Mouse (Mus musculus) forebrain, embryonic 16.5 days (tissue): ENCODE results near the gene Ank3. TPM values are rescaled to one million over a fixed set of nuclear protein-coding genes. Genes with fewer than 3 reads are reported as not detected.

Experiments
- ATAC-seq: fragments of 200-750 bp; cut with Nextera tagmentation; 2 replicates; pipeline ENCODE4 v1.8.0; 2017; ENCODE audit warnings: mild to moderate bottlenecking, moderate library complexity
- H3K27ac ChIP-seq: fragments of 300-500 bp; sonication (generic); 2 replicates; pipeline ENCODE4 v1.5.1; 2014; ENCODE audit warnings: low read length, control low read depth
- H3K27me3 ChIP-seq: fragments of 300-500 bp; sonication (generic); replicated peaks from 2 replicates; pipeline ENCODE4 v1.6.1; 2014; ENCODE audit warnings: low read length; ENCODE audit not compliant: control insufficient read depth, insufficient read depth
- H3K36me3 ChIP-seq: fragments of 300-500 bp; sonication (generic); 2 replicates; pipeline ENCODE4 v1.6.1; 2014; ENCODE audit not compliant: control insufficient read depth, insufficient read depth
- H3K4me1 ChIP-seq: fragments of 300-500 bp; sonication (generic); replicated peaks from 2 replicates; pipeline ENCODE4 v1.6.1; 2014; ENCODE audit warnings: low read length; ENCODE audit not compliant: control insufficient read depth, insufficient read depth
- H3K4me2 ChIP-seq: fragments of 300-500 bp; sonication (generic); 2 replicates; pipeline ENCODE4 v1.6.1; 2014; ENCODE audit warnings: mild to moderate bottlenecking, low read length, control low read depth
- H3K4me3 ChIP-seq: fragments of 300-500 bp; sonication (generic); replicated peaks from 2 replicates; pipeline ENCODE4 v1.5.1; 2014; ENCODE audit warnings: mild to moderate bottlenecking, low read length, control low read depth
- H3K9ac ChIP-seq: fragments of 300-500 bp; sonication (generic); replicated peaks from 2 replicates; pipeline ENCODE4 v1.6.1; 2014; ENCODE audit warnings: low read depth, low read length, control low read depth
- H3K9me3 ChIP-seq: fragments of 300-500 bp; sonication (generic); 2 replicates; pipeline ENCODE4 v1.6.1; 2016; ENCODE audit warnings: low read length; ENCODE audit not compliant: control insufficient read depth
- WGBS: fragments of 180-500 bp; shearing (Covaris S2); extraction: QIAGEN DNeasy Blood & Tissue Kit; methylation state at CpG from one replicate; pipeline ENCODE4 v1.1.7; 2014; 5-methylcytosine and 5-hydroxymethylcytosine counted together
- polyA plus RNA-seq: library from polyadenylated mRNA; unstranded; fragments of >200 nt; fragmentation: Nextera tagmentation; extraction: Ambion mirVana; gene quantifications from 2 replicates; pipeline ENCODE4 v1.2.1, GENCODE M21; 2015

The Ank3 gene
- polyA plus RNA-seq, 1 experiment from 2014 or later = 102 TPM

DNA sequence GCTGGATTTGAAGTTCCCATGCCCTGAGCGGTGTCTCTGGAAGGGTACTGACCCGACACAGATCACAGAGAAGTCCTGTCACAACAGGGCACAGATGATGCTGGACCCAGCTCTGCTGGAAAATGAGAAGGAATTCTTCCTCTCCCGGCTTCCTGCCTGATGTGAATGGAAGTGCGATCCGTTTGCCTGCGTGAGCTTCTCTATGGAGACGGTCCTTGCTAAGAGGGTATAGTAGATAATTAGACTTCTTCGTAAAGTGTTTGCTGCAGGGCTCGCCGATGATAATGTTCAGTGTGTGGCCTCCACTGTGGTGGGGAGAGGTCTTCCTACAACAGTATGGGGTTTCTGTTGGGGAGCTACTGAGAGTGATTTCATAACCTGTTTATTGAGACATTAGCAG, 388.8 kb downstream of the Ank3 start:
- Histone ChIP-seq H3K36me3 (no peaks in the 10 kb centered on the region), H3K4me1 (peaks cover 13% of the 10 kb centered on the region), H3K27ac (no peak overlapping the region), H3K9me3 (no peaks in the 10 kb centered on the region), H3K9ac (no peak overlapping the region), H3K27me3 (no peaks in the 10 kb centered on the region), H3K4me2 (peak overlapping the region; percentile 4; the same call in 1 of the 2 replicates), H3K4me3 (no peak overlapping the region)
- ATAC-seq = no peak
- WGBS = 26% methylated on average over 10 of the region's 10 CpGs

DNA sequence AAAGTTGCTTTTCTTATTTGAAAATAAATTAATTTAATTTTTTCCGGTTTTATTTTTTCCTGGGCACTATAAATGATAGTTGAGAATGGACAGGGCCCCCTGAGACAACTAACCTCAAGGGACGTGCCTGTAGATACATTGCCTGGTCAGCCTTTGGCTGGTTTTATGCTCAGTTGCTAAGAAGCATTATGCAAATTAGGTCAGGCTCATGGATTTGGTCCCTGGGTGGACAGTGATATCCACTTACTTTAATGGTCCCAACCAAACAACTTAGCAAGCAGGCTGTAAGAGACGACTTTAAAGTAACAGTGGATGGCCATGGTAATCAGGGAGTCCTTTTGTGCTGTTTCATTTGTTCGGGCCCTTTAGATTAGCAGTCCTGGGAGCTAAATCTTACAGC, 392.0 kb downstream of the Ank3 start:
- Histone ChIP-seq H3K9me3 (no peaks in the 10 kb centered on the region), H3K27ac (no peak overlapping the region), H3K4me3 (no peak overlapping the region), H3K36me3 (no peaks in the 10 kb centered on the region), H3K4me2 (no peak overlapping the region), H3K4me1 (peaks cover 14% of the 10 kb centered on the region), H3K27me3 (no peaks in the 10 kb centered on the region), H3K9ac (no peak overlapping the region)
- WGBS = 68% methylated on average over 4 of the region's 4 CpGs
- ATAC-seq = no peak

DNA sequence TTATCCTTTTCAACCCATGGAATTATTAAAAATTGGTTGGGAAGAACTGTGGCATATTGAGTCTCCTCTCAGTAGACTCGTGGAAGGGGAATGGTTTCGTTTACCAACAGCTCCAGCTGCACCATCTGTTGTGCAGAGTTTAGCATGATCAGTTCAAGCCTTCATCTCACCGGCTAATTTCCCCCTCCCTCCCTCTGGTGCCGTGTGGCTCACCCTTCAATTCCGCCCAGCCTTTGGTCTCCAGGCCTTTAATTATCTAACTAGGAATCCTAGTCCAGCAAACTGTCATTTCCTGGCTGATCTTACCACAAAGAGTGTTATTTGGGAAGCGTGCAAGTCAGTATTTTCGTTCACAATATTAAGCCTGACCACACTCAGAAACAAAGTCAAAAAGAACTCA, 393.4 kb downstream of the Ank3 start:
- WGBS = 34% methylated on average over 7 of the region's 7 CpGs
- H3K27ac ChIP-seq = no peak overlapping the region
- H3K9me3 ChIP-seq = no peaks in the 10 kb centered on the region
- H3K27me3 ChIP-seq = no peaks in the 10 kb centered on the region
- no peak overlapping the region for H3K4me3 ChIP-seq
- H3K4me2 ChIP-seq = no peak overlapping the region
- H3K4me1 ChIP-seq = peaks cover 24% of the 10 kb centered on the region
- H3K9ac ChIP-seq = no peak overlapping the region
- ATAC-seq = peak; percentile 7; the same call in 1 of the 2 replicates
- H3K36me3 ChIP-seq = no peaks in the 10 kb centered on the region

DNA sequence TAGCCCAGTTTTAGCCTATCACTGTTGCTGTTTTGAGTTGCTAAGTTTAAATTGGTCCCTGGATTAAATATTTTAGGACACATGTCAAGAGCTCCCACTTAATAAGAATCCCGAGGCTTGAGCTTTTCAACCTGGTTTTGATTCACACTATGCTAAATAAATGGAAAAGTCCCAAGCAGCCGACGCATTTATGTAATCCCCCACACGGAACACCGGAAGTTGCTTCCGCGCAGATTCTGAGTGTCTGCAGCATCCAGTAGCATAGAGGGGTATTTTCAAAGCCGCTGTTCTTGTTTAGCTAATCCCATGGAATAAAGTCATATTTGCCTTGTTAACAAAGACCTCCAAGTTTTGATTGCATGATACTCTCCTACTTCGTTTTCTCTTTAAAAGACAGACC, 393.8 kb downstream of the Ank3 start:
- Histone ChIP-seq H3K9ac (no peak overlapping the region), H3K4me1 (peaks cover 21% of the 10 kb centered on the region), H3K4me3 (no peak overlapping the region), H3K27ac (no peak overlapping the region), H3K4me2 (no peak overlapping the region), H3K36me3 (no peaks in the 10 kb centered on the region), H3K27me3 (no peaks in the 10 kb centered on the region), H3K9me3 (no peaks in the 10 kb centered on the region)
- 72% methylated on average over 9 of the region's 9 CpGs for WGBS
- ATAC-seq = no peak

DNA sequence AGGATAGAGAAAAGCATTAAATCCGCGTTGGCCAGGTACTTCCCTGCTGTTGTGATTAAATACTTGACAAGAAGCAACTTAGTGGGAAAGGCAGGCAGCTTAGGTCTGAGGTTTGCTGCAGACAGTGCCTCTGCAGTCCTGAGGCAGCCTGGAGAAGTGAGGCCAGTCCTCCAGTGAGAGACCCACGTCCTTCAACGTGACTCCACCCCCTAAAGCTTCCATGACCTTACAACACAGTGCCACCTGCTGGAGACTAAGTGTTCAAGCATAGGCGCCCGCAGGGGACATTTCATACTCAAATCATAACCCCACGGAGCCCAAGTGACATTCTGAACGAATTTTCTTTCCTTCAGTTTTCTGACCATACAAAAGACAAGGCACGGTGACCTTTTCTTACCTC, 394.5 kb downstream of the Ank3 start:
- Histone ChIP-seq H3K4me2 (no peak overlapping the region), H3K9me3 (no peaks in the 10 kb centered on the region), H3K4me1 (peaks cover 17% of the 10 kb centered on the region), H3K36me3 (no peaks in the 10 kb centered on the region), H3K9ac (no peak overlapping the region), H3K27me3 (no peaks in the 10 kb centered on the region), H3K4me3 (no peak overlapping the region), H3K27ac (no peak overlapping the region)
- ATAC-seq = no peak
- 32% methylated on average over 9 of the region's 9 CpGs for WGBS

DNA sequence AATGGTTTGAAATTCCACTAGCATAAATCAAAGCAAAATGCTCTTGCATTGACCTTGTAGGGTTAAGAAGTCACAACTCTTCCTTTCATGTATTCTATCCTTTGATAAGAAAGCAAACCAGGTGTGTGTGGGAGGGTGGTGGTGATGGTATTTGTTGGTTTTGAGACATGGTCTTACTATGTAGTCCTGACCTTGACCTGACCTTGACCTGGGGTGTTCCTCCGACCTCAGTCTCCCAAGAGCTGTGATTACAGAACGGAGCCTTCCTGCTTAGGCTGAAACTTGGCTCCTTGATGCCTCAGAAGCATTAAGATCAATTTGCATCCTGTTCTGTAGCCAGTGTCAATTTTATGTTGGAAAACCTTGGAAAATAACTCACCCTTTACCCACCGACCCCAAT, 397.1 kb downstream of the Ank3 start:
- WGBS = 92% methylated on average over 3 of the region's 3 CpGs
- Histone ChIP-seq H3K4me2 (no peak overlapping the region), H3K27ac (no peak overlapping the region), H3K27me3 (no peaks in the 10 kb centered on the region), H3K4me1 (peaks cover 17% of the 10 kb centered on the region), H3K4me3 (no peak overlapping the region), H3K9ac (no peak overlapping the region; the same call in 1 of the 2 replicates), H3K9me3 (no peaks in the 10 kb centered on the region), H3K36me3 (no peaks in the 10 kb centered on the region)
- ATAC-seq = no peak

DNA sequence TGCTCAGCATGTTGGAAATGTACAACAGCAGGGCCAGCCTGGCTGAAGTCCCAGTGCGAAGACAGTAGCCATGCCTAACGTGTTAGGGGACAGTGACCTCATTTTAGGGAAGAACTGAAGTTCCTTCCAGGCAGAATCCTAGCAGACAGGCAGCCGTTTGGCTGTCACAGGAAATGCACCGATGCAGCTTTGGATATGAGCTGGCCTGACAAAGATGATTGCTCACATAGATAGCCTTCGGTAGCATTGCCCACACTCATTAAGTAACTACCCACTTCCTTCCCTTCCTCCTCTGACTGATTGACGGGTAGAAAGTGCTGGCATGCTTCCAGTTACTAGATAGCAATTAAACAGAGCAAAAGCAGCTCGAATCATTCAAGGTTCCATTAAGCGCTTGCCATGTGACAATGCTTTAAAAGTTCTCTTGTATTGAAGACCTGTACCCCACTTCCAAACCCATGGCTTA, 397.9 kb downstream of the Ank3 start:
- H3K27ac ChIP-seq = peak overlapping the region; percentile 27
- no peak overlapping the region for H3K4me2 ChIP-seq
- no peaks in the 10 kb centered on the region for H3K36me3 ChIP-seq
- no peak overlapping the region for H3K9ac ChIP-seq
- 0 out of 2 replicates have a peak, but pooled peaks have one; percentile 34 for ATAC-seq
- WGBS = 35% methylated on average over 8 of the region's 8 CpGs
- no peak overlapping the region for H3K4me3 ChIP-seq
- no peaks in the 10 kb centered on the region for H3K9me3 ChIP-seq
- peaks cover 17% of the 10 kb centered on the region for H3K4me1 ChIP-seq
- H3K27me3 ChIP-seq = no peaks in the 10 kb centered on the region

DNA sequence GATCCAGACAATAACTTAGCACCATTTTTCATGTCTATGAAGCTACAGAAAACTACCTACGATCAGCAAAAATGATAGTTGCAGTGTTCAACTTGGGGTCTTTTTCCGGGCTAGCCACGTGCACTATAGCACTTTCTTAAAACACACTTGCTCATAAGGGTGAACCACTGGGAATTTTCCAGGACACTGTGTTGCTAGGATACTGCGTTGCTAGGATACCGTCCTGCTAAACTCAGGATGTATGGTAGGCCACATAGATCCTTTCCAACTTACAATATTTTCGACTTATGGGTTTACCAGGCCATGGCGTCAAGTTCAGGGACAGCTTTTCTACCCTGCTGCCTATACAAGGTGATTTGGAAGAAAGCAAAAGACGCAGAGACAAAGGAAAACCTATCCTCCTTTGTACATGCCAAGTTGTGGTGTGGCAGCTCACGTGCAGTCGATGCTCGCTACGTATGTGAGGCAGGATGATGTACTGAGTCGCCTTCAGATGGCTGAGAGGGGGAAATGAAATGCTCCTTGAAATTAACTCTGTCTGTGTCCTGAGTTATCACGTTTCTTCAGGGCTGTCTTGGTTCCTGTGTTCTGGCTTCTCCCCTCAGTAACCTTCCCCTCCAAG, 404.7 kb downstream of the Ank3 start:
- no peaks in the 10 kb centered on the region for H3K36me3 ChIP-seq
- H3K9ac ChIP-seq = no peak overlapping the region
- ATAC-seq = peak; percentile 87
- H3K4me2 ChIP-seq = no peak overlapping the region
- H3K27ac ChIP-seq = peak overlapping the region; percentile 64
- no peak overlapping the region for H3K4me3 ChIP-seq
- no peaks in the 10 kb centered on the region for H3K9me3 ChIP-seq
- WGBS = 59% methylated on average over 14 of the region's 14 CpGs
- peaks cover 18% of the 10 kb centered on the region for H3K4me1 ChIP-seq
- no peaks in the 10 kb centered on the region for H3K27me3 ChIP-seq

DNA sequence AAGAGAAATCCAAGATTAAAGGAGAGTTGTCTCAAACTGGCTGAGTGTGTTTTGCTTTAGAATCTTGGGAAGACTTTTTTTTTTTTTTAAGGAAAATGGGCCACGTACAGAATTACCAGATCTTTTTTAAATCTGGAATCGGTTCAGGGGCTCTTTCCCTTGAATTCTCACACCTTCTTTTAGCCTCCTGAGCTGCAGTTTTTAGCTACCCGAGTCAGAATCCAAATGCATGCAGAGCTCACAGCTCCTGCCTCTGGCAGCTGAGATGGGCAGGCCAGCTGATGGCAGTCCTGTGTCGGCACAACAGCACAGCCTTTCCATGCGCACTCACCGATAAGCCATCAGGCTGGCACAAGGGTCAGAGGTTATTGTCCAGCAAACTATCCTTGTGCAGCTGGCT, 406.0 kb downstream of the Ank3 start:
- Histone ChIP-seq H3K4me2 (no peak overlapping the region), H3K36me3 (peaks cover 6% of the 10 kb centered on the region; the same call in 1 of the 2 replicates), H3K27ac (0 out of 2 replicates have a peak overlapping the region, but pooled peaks have one; percentile 16), H3K9ac (no peak overlapping the region), H3K4me1 (peaks cover 18% of the 10 kb centered on the region), H3K4me3 (no peak overlapping the region), H3K27me3 (no peaks in the 10 kb centered on the region), H3K9me3 (no peaks in the 10 kb centered on the region)
- ATAC-seq = no peak
- 66% methylated on average over 6 of the region's 6 CpGs for WGBS

DNA sequence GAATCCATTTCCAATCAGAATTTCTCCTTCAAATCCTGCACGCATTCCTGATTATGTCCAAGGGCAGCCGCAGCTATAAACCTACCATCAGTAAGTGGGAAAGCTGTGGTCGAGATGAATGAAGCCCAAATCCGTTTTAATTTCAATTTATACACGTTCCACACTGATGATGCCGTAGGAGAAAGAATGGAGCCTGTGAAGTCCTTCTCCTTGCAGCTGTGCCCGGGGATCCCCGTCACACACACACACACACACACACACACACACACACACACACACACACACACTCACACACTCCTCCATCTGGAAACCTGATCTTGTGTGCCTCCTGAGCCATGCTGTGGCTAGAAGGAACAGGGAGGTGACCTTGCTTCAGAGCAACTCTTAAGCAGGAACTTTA, 412.2 kb downstream of the Ank3 start:
- no peak overlapping the region for H3K4me2 ChIP-seq
- no peak for ATAC-seq
- H3K27me3 ChIP-seq = no peaks in the 10 kb centered on the region
- no peaks in the 10 kb centered on the region for H3K9me3 ChIP-seq
- H3K4me3 ChIP-seq = no peak overlapping the region
- WGBS = 87% methylated on average over 8 of the region's 8 CpGs
- no peak overlapping the region for H3K9ac ChIP-seq
- H3K4me1 ChIP-seq = peaks cover 6% of the 10 kb centered on the region
- peaks cover 9% of the 10 kb centered on the region; the same call in 1 of the 2 replicates for H3K36me3 ChIP-seq
- H3K27ac ChIP-seq = no peak overlapping the region
